Mouse (Mus musculus) adrenal gland, adult 8-10 months (tissue): ENCODE measurements around the gene Cux2. TPM values are rescaled to one million over a fixed set of nuclear protein-coding genes. Genes with fewer than 3 reads are reported as not detected.

Experiments used
- DNase-seq: peaks from one replicate; pipeline ENCODE4 v3.0.0; 2022
- total RNA-seq, 4 experiments: library from RNA; stranded (reverse); gene quantifications; 2 replicates each; pipeline ENCODE4 v1.2.4; 2022

Cux2 gene
- total RNA-seq, 4 experiments from 2014 or later: 25.7 to 41.7 (median 33.2) TPM

GRCm38 (mm10) chr5:121834991-121835747 lies 214.7 kb downstream of the Cux2 start:
- peak; percentile 57 for DNase-seq

- DNase-seq: no peak
These were observed 215.7 kb downstream of the Cux2 start for GRCm38 (mm10) chr5:121834241-121834606.

- DNase-seq: peak; percentile 78
These were observed 216.2 kb downstream of the Cux2 start for GRCm38 (mm10) chr5:121833572-121834240.

GRCm38 (mm10) chr5:121833159-121833558 lies 216.7 kb downstream of the Cux2 start:
- no peak for DNase-seq

- DNase-seq: no peak
These were observed 217.3 kb downstream of the Cux2 start for GRCm38 (mm10) chr5:121832376-121833155.

- no peak for DNase-seq
These were observed 218.8 kb downstream of the Cux2 start for GRCm38 (mm10) chr5:121831002-121831601.

- DNase-seq: no peak
These were observed 221.1 kb downstream of the Cux2 start for GRCm38 (mm10) chr5:121828491-121829432.

- DNase-seq: no peak
These were observed 222.0 kb downstream of the Cux2 start for GRCm38 (mm10) chr5:121827876-121828275.

GRCm38 (mm10) chr5:121825606-121826005 lies 224.3 kb downstream of the Cux2 start:
- DNase-seq: no peak

- no peak for DNase-seq
These were observed 225.8 kb downstream of the Cux2 start for GRCm38 (mm10) chr5:121824121-121824520.

- DNase-seq: no peak
These were observed 226.2 kb downstream of the Cux2 start for GRCm38 (mm10) chr5:121823668-121824067.

- no peak for DNase-seq
These were observed 227.0 kb downstream of the Cux2 start for GRCm38 (mm10) chr5:121822786-121823505.

- DNase-seq: no peak
These were observed 228.3 kb downstream of the Cux2 start for GRCm38 (mm10) chr5:121821552-121821951.

GRCm38 (mm10) chr5:121821116-121821515 lies 228.8 kb downstream of the Cux2 start:
- DNase-seq: no peak

- no peak for DNase-seq
These were observed 229.2 kb downstream of the Cux2 start for GRCm38 (mm10) chr5:121820657-121821056.

- no peak for DNase-seq
These were observed 229.7 kb downstream of the Cux2 start for GRCm38 (mm10) chr5:121820161-121820560.

GRCm38 (mm10) chr5:121819559-121819958 lies 230.3 kb downstream of the Cux2 start:
- DNase-seq: no peak

GRCm38 (mm10) chr5:121818862-121819261 lies 231.0 kb downstream of the Cux2 start:
- DNase-seq: no peak

- DNase-seq: no peak
These were observed 231.5 kb downstream of the Cux2 start for GRCm38 (mm10) chr5:121818401-121818800.

GRCm38 (mm10) chr5:121817551-121817950 lies 232.4 kb downstream of the Cux2 start:
- no peak for DNase-seq

- DNase-seq: no peak
These were observed 233.3 kb downstream of the Cux2 start for GRCm38 (mm10) chr5:121816611-121817010.
